Mouse (Mus musculus) ES-Bruce4 (cell line): ENCODE results near the gene Vmn2r76. TPM values are rescaled to one million over a fixed set of nuclear protein-coding genes. Genes with fewer than 3 reads are reported as not detected.
"Not testable (repeated sequence)": the region's sequence is repeated elsewhere in the genome, so short reads cannot be mapped to it uniquely, and the experiment has no call there.

Source experiments
- H3K27ac ChIP-seq: 2 replicates; pipeline ENCODE4 v1.5.1; 2012; ENCODE audit warnings: low read length, inconsistent platforms; ENCODE audit not compliant: insufficient read depth
- H3K27me3 ChIP-seq: 2 replicates; pipeline ENCODE4 v1.6.1; 2012; ENCODE audit warnings: mild to moderate bottlenecking, low read length, inconsistent platforms; ENCODE audit not compliant: control insufficient read depth, poor library complexity, insufficient read depth, severe bottlenecking
- H3K36me3 ChIP-seq: 2 replicates; pipeline ENCODE4 v1.6.1; 2012; ENCODE audit warnings: inconsistent platforms, mild to moderate bottlenecking, low read length, moderate library complexity; ENCODE audit not compliant: control insufficient read depth, poor library complexity, insufficient read depth, severe bottlenecking
- H3K4me1 ChIP-seq: one replicate; pipeline ENCODE4 v1.8.1; 2011; ENCODE audit warnings: low read length; ENCODE audit not compliant: control insufficient read depth, insufficient read depth
- H3K4me3 ChIP-seq: 2 replicates; pipeline ENCODE4 v1.5.1; 2011; ENCODE audit warnings: low read depth, mild to moderate bottlenecking, low read length
- H3K9ac ChIP-seq: 2 replicates; pipeline ENCODE4 v1.6.1; 2012; ENCODE audit warnings: low read depth, mild to moderate bottlenecking, inconsistent platforms; ENCODE audit not compliant: poor library complexity, severe bottlenecking
- H3K9me3 ChIP-seq: replicated peaks from 2 replicates; pipeline ENCODE4 v1.6.1; 2012; ENCODE audit warnings: mild to moderate bottlenecking, low read length, inconsistent platforms; ENCODE audit not compliant: control insufficient read depth, poor library complexity, insufficient read depth, severe bottlenecking
- CTCF ChIP-seq: IDR thresholded peaks from one replicate; pipeline ENCODE4 v1.8.1; 2011; ENCODE audit warnings: low read depth, low read length
- EP300 ChIP-seq: IDR thresholded peaks from 2 replicates; pipeline ENCODE4 v1.6.1; 2011; ENCODE audit warnings: low read depth, low read length; ENCODE audit not compliant: insufficient read depth
- POLR2A ChIP-seq: IDR thresholded peaks from one replicate; pipeline ENCODE4 v1.8.1; 2011; ENCODE audit warnings: low read length; ENCODE audit not compliant: insufficient read depth
- polyA plus RNA-seq: library from polyadenylated mRNA; stranded (reverse); fragments of >200 nt; gene quantifications from 2 replicates; pipeline ENCODE4 v1.2.4, GENCODE M21; 2011; ENCODE audit warnings: low read depth; ENCODE audit not compliant: missing spikeins, insufficient read depth, insufficient read length

Vmn2r76 gene
- polyA plus RNA-seq: 0.14 and 0.34 TPM in 2 replicates

DNA sequence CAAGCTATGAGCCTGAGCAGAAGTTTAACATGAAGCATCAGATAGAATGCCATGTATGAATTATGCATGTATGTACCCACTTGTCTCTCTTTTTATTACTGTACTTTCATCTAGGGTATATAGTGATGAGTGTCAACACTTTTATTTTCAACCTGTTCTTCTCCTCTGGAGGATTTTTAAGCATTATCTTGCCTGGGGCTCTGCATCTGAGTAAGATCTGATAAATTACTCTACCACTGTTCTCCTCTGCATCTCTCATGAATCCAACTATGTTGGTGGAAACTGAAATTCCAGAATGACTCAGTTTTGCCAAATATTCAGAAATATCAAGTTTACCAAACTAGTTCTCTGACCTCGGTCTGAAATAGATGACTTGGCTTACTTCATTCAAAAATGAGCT is at the start of gene Vmn2r76:
Gene Vmn2r76 (minus strand): TSS at position 101 of the 400 bp plus-strand sequence.
- no peak for TF ChIP-seq POLR2A
- TF ChIP-seq EP300: no peak
- TF ChIP-seq CTCF: no peak
- H3K9me3 ChIP-seq: no peaks in the 10 kb centered on the region
- no peak within 1 kb of the TSS for H3K27ac ChIP-seq
- H3K9ac ChIP-seq: no peak within 1 kb of the TSS
- H3K36me3 ChIP-seq: no peaks in the 10 kb centered on the region
- H3K27me3 ChIP-seq: no peaks in the 10 kb centered on the region
- no peak within 1 kb of the TSS for H3K4me3 ChIP-seq
- H3K4me1 ChIP-seq: no peaks in the 10 kb centered on the region

DNA sequence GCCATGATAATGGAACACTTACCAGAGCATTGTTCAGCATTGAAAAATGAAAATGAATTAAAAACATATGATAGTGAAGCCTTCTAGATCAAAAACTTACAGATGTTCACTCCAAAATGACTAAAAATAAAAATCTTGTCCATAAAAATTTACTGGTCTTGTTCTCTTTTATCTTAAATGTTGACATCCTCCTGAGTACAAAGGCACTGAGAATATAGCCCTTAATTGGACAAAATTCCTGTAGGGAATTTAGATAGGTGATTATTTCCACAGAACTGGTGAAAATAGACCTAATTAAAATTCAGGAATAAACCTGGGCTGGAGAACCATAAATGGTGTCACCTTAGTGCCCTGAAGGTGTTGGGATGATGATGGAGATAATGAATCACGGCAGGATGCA is 31.0 kb upstream of the Vmn2r76 start, which contains the start of gene Olfr310:
Gene Olfr310 (minus strand): TSS at position 101 of the 400 bp plus-strand sequence.
- Histone ChIP-seq H3K27ac (no peak within 1 kb of the TSS), H3K9me3 (no peaks in the 10 kb centered on the region), H3K36me3 (no peaks in the 10 kb centered on the region), H3K4me3 (no peak within 1 kb of the TSS), H3K9ac (no peak within 1 kb of the TSS), H3K27me3 (no peaks in the 10 kb centered on the region), H3K4me1 (no peaks in the 10 kb centered on the region)
- TF ChIP-seq EP300 (no peak), POLR2A (no peak), CTCF (no peak)

DNA sequence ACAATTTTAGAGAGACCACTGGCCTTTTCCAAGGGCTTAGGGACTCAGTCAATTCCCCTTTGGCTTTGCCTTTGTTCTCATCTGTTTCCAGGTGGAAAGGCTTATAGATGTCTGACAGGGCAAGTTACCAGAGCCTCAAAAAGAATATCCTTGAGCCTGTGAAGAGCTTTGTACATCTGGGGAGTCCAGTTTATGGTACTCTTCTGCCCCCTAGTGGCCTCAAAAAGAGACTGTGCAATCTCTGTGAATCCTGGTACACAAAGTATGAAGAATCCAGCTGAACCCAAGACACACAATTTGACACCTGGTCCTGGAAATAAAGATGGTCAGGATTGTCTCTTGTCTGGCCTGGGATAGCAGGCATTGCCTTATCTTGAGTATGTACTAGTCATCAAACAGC is 34.8 kb downstream of the Vmn2r76 start:
- TF ChIP-seq CTCF (peak; percentile 21), POLR2A (no peak)
- Histone ChIP-seq H3K27me3 (no peaks in the 10 kb centered on the region), H3K27ac (no peak overlapping the region), H3K4me3 (no peak overlapping the region), H3K9me3 (no peaks in the 10 kb centered on the region), H3K36me3 (no peaks in the 10 kb centered on the region), H3K4me1 (no peaks in the 10 kb centered on the region), H3K9ac (no peak overlapping the region)

DNA sequence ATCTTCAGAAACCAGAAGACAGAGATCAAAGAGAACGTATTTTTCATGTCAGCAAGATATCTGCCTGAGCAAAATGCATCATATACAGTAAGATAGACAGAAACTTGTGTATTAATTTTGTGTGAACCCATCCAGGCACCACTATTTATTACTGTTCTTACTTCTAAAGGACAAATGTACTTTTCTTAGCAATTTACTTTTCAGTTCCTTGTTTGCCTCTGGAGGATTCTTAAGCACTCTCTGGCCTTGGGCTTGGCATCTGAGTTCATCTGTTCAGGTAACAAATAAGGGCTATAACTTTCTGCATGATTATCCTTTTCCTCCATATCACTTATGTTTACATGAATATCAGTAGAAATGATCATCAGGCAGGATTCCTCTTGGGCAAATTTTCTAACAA is 74.4 kb downstream of the Vmn2r76 start, which contains the start of gene Vmn2r75:
Gene Vmn2r75 (minus strand): TSS at position 101 of the 400 bp plus-strand sequence.
- H3K9ac ChIP-seq, H3K4me1 ChIP-seq, H3K27ac ChIP-seq, H3K9me3 ChIP-seq, H3K27me3 ChIP-seq, H3K4me3 ChIP-seq, H3K36me3 ChIP-seq: not testable (repeated sequence)

Other genes starting within 250 kb of the Vmn2r76 start
- gene Vmn2r75, start 74.5 kb downstream of the Vmn2r76 start, polyA plus RNA-seq: not detected in 2 replicates
- not detected in 2 replicates for gene Olfr310, start 30.9 kb upstream of the Vmn2r76 start, polyA plus RNA-seq
- gene Olfr309, start 67.4 kb upstream of the Vmn2r76 start, polyA plus RNA-seq: not detected in 2 replicates
- not detected in 2 replicates for gene Olfr308, start 79.3 kb upstream of the Vmn2r76 start, polyA plus RNA-seq
- 0.23 TPM in 1 of 2 replicates, not detected in the other for gene Olfr307, start 91.3 kb upstream of the Vmn2r76 start, polyA plus RNA-seq
- gene Olfr305, start 120.6 kb upstream of the Vmn2r76 start, polyA plus RNA-seq: not detected in 2 replicates
- not detected in 2 replicates for gene Olfr304, start 140.3 kb upstream of the Vmn2r76 start, polyA plus RNA-seq
- gene Olfr303, start 151.5 kb upstream of the Vmn2r76 start, polyA plus RNA-seq: not detected in 2 replicates
- gene Olfr301, start 157.5 kb upstream of the Vmn2r76 start, polyA plus RNA-seq: not detected in 2 replicates
- gene Olfr299, start 213.6 kb upstream of the Vmn2r76 start, polyA plus RNA-seq: not detected in 2 replicates
- not detected in 2 replicates for gene Olfr298, start 246.2 kb upstream of the Vmn2r76 start, polyA plus RNA-seq